Mouse (Mus musculus) induced T-regulatory cell, adult 2 months (primary cell): ENCODE data around the gene Slc25a25.
"Not testable (repeated sequence)": the region's sequence is repeated elsewhere in the genome, so short reads cannot be mapped to it uniquely, and the experiment has no call there.

ENCODE experiments used
- DNase-seq: peaks from one replicate; pipeline ENCODE4 v3.0.0-alpha.2; 2012; ENCODE audit warnings: low read depth

The Slc25a25 gene

DNA sequence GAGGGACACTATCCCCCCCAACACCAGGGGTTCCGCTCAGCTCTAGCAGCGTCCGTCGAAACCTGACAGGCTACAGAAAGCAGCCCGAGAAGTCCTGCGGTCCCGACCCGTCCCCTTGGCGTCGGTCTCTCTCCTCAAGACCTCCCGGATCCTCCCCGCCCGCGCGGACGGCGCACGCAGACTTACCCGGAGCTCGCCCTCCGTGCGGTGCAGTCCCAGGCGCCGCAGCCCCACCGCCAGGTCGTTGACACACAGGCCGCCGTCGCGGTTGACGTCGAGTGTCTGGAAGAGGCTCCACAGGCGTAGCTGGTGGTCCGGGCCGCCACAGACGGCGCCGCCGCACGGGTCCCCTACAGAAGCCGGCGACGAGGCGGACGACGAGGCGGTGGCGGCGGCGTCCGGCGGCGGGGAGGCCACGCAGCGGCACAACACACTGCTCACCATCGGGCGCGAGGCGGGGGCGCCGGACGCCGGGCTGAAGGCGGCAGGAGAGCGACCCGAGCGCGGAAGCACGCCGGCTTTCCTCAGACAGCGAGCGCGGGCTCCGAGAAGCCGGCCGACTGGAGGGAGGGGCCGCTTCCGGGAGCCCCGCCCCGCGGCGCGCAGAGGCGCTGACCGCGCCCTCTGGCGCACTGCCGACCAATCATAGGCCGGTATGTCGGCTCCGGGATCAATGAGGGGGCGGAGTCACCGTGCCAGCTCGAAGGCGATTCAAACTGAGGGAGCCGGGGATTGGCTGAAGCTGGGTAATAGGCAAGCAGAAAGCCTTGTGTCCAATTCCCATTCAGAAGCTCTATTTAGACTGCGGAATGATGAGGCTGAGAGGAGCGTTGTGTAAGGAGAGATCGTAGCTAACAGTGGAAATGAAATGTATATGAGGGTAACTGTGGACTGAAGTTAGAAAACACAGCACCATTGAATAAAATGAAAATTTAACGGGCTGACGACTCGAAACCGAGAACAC, at the start of gene Slc25a25:
TSS of gene Slc25a25 (minus strand) at position 565 of the 964 bp plus-strand sequence.
- peak; percentile 98 for DNase-seq

DNA sequence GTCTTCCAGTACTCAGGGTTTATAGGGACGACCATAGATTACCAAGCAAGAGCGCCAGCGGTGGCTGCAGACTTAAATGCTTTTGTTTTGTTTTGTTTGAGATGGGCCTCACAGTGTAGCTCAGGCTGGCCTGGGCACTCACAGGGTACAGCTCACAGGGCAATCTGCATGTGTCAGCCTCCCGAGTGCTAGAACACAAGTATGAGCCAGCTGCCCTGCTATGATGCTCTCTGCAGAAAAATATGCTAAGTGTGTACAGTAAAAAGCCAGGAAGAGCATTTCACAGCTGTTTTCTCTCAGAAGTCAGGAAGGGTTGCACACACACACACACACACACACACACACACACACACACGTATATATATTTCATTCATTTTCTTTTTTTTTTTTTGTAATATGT, 49.2 kb upstream of the Slc25a25 start:
- DNase-seq: no peak

DNA sequence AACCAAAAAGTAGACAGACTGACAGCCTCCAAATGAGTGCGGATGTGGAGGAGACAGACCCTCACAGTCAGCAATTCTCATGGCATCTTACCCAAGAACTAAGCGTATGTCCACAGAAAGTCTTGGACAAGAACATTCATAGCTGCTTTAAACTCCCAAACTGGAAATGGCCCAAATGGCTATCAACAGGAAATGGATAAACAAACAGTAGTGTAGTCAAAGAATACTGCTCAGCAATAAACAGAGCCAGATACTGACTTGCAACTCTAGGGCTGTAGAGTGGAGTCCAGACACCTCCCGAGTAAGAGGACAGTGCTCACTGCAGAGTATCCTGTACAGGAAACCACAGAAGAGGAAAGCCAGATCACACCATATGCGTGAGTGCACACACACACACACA, 48.1 kb upstream of the Slc25a25 start:
- no peak for DNase-seq

DNA sequence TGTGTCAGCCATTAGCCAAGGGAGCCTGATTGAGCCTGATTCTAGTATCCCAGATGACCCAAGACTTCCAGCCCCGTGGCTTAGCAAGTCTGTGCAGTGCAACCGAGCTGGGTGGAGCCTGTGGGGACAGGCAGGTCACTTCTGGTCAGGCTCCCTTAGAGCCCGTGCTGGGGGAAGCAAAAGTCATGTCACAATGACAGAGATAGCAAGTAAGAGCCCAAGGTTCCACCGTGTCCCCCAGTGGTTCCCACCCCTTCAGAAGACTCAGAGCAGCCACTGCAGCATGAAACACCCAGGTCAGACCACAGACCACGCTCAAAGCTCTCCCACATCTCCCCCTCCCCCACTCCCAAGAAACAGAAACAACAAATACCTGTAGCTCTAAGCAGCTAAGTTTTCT, 44.9 kb upstream of the Slc25a25 start:
- DNase-seq: peak; percentile 92

DNA sequence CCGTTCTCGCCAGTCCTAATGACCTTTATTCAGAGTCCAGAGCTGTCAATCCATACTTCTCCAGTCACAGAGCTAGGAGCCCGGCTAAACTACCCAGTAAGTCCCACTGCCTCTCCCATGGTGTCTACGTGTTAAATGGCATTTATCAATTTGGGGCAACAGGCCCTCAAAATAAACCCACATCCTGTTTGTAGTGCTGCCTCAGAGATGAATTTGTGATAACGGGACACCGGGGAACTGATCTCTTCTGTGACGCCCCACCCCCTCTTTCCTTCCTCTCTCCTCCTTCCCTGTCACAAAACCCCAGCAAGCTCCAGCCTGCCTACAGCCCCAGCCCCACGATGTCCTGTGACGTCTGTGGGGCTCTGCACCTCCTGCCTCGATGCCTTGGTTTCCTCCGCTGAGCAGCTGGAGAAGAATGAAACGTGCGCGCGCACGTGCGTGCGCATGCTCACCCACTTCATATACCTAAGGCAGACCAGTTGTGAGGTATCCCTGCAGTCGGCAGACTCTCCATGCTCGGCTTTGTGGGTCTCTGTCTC, 44.0 kb upstream of the Slc25a25 start:
- DNase-seq: peak; percentile 98

DNA sequence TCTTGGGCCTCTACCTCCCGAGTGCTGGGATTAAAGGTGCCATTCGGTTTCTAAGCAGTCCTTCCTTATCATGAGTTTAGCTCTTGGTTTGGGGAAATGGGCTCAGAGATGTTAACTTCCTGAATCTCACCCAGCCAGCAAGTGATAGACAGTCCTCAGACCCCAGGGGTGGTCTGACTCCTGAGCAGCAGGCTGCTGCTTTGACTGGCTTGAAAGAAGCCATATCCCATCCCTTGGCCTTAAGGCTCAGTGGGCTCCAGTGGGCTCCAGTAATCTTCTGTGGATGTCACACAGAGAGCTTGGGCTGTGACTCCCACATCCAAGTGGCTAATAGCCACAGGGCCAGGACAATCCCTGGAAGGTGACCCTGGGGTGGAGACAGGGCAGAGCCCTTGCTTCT, 43.3 kb upstream of the Slc25a25 start:
- peak; percentile 65 for DNase-seq

DNA sequence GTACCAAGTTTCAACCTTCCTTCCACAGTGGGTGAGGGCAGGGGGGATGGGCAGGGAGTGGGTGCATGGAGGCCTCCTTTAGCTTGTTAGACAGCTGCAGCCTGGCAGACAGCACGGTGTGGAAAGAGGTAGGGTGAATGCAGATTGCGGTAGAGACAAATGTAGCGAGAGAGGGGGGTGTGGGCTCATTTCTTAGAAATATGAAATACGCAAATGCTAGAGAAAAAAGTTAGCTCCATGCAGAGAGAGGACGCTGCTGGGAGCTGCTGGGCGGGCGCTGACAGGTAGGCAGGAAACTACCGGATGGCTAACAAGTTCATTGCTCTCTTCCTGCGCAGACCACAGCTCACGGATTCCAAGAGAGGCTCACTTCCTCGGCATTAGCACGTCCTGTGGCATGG, 42.1 kb upstream of the Slc25a25 start:
- peak; percentile 95 for DNase-seq

DNA sequence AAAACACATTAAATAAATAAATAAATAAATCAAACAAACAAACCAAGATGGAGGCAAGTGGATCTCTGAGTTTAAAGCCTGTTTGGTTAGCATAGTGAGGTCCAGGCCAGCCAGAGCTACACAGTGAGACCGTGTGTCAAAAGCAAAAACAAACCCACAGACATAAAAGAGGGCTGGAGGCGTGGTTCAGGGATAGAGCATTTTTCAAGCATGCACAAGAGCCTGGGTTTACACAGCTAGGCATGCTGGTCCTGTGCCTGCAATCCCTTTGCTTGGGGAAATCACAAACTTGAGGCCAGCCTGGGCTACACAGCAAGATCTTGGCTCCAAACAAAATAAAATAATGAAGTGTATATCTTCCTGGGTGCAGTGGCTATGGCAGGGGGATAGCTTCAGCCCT, 41.4 kb upstream of the Slc25a25 start:
- peak; percentile 68 for DNase-seq

DNA sequence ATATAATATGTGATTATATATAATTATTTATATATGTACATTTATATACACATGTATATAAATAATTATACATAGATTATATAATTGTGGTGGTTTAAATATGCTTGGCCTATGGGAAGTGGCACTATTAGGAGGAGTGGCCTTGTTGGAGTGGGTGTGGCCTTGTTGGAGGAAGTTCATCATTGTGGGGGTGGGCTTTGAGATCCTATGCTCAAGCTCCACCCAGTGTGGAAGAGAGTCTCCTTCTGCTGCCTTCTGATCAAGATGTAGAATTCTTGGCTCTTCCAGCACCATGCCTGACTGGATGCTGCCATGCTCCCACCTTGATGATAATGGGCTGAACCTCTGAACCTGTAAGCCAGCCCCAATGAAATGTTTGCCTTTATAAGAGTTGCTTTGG, 39.5 kb upstream of the Slc25a25 start:
- DNase-seq: not testable (repeated sequence)

DNA sequence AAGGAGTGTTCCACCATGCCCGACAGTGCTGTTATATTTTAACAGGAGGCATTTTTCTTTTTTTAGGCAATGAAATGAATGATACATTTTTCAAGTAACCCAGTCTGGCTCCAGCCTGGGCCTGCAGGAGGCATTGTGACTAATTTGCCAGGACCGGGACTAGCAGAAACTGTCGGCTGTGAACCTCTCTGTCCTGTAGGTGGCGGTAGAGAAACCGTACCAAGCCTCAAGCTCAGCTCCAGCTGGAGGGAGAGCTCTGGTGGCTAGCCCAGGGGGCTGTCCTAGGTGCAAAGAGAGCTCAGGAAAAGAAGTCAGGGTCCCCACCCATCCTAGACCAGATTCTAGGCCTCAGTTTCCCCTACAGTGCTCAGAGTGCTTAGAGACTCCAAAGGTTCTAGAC, 37.4 kb upstream of the Slc25a25 start:
- peak; percentile 94 for DNase-seq

DNA sequence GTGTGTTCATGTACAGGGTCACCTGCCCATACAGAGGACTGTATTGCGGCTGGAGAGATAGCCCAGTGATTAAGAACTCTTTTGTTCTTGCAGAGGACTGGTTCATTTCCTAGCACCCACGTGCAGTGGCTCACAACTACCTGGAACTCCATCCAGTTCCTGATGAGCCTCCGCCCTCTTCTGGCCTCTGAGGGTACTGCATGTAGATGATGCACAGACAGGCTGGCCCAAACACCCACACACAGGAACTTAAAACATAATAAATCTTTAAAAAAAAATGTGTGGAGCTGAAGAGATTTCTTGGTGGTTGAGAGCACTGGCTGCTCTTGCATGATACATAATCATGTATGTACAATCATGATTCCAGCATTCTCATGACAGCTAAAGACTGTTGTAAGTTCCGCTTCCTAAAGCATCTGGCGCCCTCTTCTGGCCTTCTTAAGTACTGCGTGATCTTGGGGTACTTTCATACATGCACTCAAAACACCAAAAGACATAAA, 35.9 kb upstream of the Slc25a25 start:
- DNase-seq: peak; percentile 97

DNA sequence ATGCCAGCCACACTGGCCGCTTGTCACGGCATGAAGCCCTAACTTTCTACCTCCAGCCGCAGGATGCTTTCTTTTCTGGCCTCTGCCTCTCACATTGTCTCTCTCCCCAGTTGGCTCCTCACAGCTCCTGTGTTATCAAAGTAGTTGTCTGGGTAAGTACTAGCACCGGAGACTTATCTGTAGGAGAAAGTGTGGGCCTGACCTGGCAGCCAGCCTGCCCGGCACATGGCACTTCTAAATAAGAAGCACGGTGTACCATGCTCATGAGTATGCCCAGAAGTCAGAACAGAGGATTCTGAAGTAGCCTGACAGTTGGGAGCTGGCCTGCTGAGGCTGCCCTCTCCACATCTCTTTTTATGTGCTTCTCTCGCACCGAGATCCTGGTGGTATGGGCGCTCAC, 34.9 kb upstream of the Slc25a25 start:
- no peak for DNase-seq

DNA sequence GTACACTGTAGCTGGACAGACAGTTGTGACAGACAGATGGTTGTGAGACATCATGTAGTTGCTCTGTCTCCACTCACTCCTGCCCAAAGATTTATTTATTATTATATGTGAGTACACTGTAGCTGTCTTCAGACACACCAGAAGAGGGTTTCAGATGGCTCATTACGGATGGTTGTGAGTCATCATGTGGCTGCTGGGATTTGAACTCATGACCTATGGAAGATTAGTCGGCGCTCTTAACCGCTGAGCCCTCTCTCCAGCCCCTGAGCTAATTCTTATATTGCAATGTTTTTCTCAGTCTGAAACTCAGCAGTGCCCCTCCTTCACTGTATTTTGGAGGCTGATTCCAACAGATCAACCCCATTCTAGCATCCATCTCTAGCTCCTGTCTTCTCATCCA, 34.5 kb upstream of the Slc25a25 start:
- no peak for DNase-seq

DNA sequence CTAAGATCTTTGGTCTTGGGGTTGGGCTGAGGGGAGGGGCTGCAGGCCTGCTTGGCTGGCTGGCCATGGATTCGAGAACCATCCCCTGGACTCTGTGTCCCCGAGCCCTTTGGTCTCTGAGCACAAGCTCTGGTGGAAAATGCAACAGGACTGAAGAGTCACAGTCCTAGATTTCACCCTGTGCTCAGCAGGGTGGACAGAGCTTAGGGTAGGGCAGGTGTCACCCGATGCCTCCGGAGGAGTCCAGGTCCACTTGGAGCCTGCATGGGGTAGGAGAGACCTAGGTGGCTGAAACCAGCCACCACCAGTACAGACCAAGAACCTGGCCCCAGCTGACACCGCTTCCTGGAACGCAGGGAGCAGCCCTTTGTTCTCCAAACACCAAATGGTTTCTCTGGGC, 33.7 kb upstream of the Slc25a25 start:
- DNase-seq: no peak

DNA sequence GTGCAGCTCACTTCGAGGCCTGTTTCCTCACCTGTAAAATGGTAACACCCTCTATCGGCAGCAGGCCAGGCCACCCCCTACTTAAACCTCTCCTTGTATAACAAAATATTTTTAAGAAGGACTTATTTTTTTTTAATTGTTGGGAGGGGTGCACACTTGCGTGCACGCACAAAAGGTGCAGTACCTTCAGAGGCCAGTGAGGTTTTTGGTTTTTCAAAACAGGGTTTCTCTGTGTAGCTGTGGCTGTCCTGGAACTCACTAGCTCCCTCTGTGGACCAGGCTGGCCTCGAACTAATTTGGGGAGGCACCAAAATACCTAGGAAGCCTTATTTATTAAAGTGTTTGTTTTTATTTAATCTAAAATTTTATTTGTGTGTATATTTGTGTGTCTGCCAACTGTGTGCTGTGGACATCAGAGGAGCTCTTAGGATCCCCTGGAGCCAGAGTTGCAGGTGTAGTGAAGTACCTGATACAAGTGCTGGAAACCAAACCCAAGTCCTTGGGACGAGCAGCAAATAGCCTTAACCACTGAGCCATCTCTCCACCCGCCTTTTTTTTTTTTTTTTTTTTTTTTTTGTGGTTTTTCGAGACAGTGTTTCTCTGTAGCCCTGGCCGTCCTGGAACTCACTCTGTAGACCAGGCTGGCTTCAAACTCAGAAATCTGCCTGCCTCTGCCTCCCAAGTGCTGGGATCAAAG, 32.1 kb upstream of the Slc25a25 start:
- peak; percentile 68 for DNase-seq

DNA sequence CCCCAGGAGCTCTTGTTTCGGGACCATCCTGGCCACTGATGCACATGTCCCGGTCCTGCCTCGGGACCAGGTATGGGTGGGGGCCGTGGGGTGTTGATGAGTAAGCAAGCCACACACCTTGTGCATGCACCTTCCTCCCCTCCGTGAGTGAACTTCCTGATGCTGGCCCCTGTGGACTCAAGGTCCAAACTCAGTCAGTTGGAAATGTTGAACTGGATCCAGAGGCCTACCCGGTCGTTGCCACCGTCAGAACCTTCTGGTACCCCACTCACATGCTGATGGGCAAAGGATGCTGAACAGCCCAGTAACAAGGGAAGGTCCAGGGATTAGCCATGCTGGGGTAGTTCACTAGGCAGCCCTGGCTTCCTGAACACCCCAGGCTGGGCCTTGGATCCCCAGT, 31.1 kb upstream of the Slc25a25 start:
- no peak for DNase-seq

DNA sequence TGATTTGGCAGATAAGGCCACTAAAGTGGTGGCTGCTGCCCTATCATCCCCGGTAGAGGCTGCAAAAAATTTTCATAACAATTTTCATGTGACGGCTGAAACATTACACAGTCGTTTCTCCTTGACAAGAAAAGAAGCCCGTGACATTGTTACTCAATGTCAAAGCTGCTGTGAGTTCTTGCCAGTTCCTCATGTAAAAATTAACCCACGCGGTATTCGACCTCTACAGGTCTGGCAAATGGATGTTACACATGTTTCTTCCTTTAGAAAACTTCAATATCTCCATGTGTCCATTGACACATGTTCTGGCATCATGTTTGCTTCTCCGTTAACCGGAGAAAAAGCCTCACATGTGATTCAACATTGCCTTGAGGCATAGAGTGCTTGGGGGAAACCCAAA, 24.1 kb upstream of the Slc25a25 start:
- not testable (repeated sequence) for DNase-seq

DNA sequence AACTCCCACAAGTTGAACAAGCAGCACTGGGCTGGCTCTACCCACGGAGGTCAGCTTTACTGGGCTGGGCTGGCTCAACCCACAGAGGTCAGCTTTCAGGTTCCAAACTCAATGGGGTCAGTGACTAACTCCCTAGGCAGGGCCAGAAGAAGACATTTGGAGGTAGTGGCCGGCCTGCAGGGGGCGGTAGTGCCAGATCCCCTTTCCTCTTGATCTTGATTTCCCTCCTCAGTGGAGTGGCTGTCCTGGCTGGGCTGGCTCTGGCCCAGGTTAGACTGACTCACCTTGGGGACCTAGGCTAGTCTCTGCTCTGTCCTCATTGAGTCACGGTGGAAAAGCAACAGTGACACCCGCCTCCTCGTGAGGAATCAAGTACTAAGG, 20.4 kb upstream of the Slc25a25 start:
- peak; percentile 45 for DNase-seq

DNA sequence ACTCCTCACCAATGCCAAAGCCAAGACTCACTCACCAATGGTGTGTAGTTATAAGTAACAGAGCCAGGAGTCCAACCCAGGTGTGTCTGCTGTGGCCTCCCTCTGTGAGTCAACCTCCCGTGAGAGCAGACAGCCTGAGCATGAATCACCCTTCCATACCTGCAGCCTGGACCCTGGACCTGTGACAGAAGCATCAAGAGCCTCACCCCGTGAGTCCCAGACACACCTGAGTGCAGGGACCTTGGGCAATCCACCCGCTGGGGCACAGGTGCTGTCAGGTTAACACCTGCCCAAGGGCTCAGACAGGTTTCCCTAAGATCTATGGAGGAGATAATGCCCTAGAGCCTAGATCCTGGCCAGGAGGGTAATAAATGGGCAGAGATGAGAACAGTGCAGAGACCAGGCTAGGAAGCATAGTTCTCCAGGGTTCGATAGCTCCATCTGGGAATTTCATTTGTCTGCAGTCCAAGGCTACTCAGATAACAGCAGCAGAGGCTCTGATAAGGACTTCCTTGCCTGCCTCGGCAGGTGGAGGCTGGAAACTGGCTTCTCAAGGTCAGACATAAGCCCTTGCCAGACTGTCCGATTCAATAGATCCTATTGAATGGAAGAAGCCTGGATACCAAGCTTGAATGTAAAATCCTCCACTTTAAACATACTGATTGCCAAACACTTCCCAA, 19.9 kb upstream of the Slc25a25 start:
- no peak for DNase-seq

DNA sequence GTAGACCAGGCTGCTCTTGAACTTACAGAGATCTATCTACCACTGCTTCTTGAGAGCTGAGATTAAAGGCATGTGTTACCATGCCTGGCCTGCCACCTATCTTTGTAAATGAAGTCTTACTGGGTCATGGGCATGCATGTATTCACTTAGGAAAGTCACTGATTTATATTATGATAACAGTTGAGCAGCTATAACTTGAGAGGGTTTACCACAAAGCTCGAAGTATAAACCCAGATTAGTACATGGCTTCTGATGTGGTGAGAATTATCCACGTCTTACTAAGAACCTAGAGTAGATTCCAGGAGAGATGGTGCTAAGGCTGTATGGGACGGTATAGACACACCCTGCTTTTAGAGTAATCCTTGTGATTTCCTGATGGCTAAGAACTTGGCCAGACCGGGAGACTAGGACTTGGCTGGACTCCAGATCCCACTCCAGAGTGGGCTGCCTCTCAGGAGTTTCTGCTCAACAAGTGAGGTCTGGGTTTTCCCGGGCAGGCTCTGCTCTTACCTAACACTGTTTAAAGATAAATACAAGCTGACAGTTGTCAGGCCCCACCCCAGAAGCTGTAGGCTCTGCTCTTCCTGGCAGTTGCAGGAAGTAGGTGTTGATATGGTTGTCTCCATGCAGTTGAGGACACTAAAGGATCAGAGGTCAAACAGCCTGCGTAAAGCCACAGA, 13.1 kb upstream of the Slc25a25 start:
- DNase-seq: peak; percentile 63

DNA sequence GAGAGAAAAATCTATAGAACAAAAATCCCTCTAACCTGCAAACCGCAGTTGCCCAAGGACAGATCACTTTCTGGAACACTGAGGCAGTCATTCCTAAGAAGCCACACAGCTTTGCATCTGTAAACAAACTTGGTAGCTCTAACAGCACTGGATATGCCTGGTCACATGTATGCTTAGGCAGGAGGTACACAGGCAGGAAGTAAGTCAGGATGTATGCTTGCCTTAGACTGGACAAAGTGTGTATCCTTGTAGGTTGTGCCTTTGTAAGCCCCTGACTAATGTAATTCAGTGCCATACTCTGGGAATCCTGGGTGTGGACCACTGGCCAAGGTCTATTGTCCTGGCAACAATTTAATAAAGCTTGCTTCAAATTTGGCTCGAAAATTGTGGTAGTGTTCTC, 12.5 kb upstream of the Slc25a25 start:
- DNase-seq: peak; percentile 44

DNA sequence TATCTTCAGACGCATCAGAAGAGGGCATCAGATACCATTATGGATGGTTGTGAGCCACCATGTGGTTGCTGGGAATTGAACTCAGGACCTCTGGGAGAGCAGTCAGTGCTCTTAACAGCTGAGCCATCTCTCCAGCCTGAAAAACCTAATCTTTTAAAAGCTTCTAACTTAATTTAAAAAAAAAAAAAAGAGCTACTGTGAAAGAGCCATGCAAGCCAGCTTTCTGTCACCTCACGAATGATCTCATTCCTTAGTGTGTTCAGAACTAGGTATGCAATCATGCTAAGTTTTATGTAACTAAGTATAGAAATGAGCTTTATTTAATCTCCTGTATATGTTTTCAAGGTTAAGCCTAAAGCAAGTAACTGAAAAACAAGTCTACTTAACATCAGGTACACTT, 8.4 kb upstream of the Slc25a25 start:
- no peak for DNase-seq
